Mouse (Mus musculus) CH12.LX (cell line): ENCODE results near the gene Gtpbp6. TPM values are rescaled to one million over a fixed set of nuclear protein-coding genes. Genes with fewer than 3 reads are reported as not detected.

ENCODE experiments used
- DNase-seq: peaks from one replicate; pipeline ENCODE4 v3.0.0-alpha.2; 2013; ENCODE audit errors: extremely low read depth
- H3K27ac ChIP-seq: 2 replicates; pipeline ENCODE4 v1.5.1; 2012; ENCODE audit warnings: low read depth, mild to moderate bottlenecking, control low read depth, moderate library complexity; ENCODE audit not compliant: insufficient read depth
- H3K27me3 ChIP-seq: replicated peaks from 2 replicates; pipeline ENCODE3; 2012; ENCODE audit warnings: inconsistent platforms
- H3K36me3 ChIP-seq, 2 experiments: replicated peaks in 1 of 2; 2 replicates each; pipeline versions ENCODE3 to v1.6.1; 2012; ENCODE audit warnings: inconsistent platforms in 1 of 2, low read length in 1 of 2, mild to moderate bottlenecking in 1 of 2, mixed read lengths in 1 of 2, moderate library complexity in 1 of 2; ENCODE audit not compliant: control insufficient read depth in 1 of 2, insufficient read depth in 1 of 2
- H3K4me1 ChIP-seq, 2 experiments: 2 replicates each; pipeline ENCODE4 v1.6.1; 2012; ENCODE audit warnings: inconsistent platforms in 1 of 2, moderate library complexity in 1 of 2; ENCODE audit not compliant: insufficient read depth in 2 of 2, control insufficient read depth in 1 of 2
- H3K4me2 ChIP-seq: 2 replicates; pipeline ENCODE4 v1.6.1; 2012; ENCODE audit warnings: low read depth, mild to moderate bottlenecking, control low read depth; ENCODE audit not compliant: poor library complexity, insufficient read depth, severe bottlenecking
- H3K4me3 ChIP-seq, 3 experiments: fragments of 150-350 bp in 1 of 3; sonication (generic) in 1 of 3; replicated peaks in 1 of 3; 2 replicates each; pipeline versions ENCODE3 to v1.5.1; 2011 to 2012; ENCODE audit warnings: low read depth in 2 of 3, low read length in 2 of 3, mild to moderate bottlenecking in 2 of 3, moderate library complexity in 2 of 3, control low read depth in 1 of 3, improper control_type of control experiment in 1 of 3, inconsistent platforms in 1 of 3, mixed read lengths in 1 of 3; ENCODE audit not compliant: poor library complexity in 1 of 3
- H3K79me2 ChIP-seq: replicated peaks from 2 replicates; pipeline ENCODE4 v1.6.1; 2012; ENCODE audit warnings: mild to moderate bottlenecking, moderate library complexity; ENCODE audit not compliant: control insufficient read depth, poor library complexity, insufficient read depth, severe bottlenecking; ENCODE audit errors: extremely low read depth
- H3K9ac ChIP-seq: 2 replicates; pipeline ENCODE4 v1.6.1; 2012; ENCODE audit warnings: low read depth, mild to moderate bottlenecking, control low read depth, moderate library complexity; ENCODE audit not compliant: insufficient read depth
- H3K9me3 ChIP-seq: replicated peaks from 2 replicates; pipeline ENCODE3; 2012; ENCODE audit warnings: low read length, inconsistent platforms, mixed read lengths
- CHD2 ChIP-seq: IDR thresholded peaks from 2 replicates; pipeline ENCODE4 v1.6.1; 2011; ENCODE audit warnings: low read length, improper control_type of control experiment
- CTCF ChIP-seq, 2 experiments: IDR thresholded peaks in 1 of 2; conservative IDR thresholded peaks in 1 of 2; 2 replicates each; pipeline ENCODE4 v1.5.1; 2011 to 2012; ENCODE audit warnings: low read depth in 2 of 2, low read length in 2 of 2, improper control_type of control experiment in 1 of 2, inconsistent platforms in 1 of 2, mild to moderate bottlenecking in 1 of 2, moderate library complexity in 1 of 2
- E2F4 ChIP-seq: IDR thresholded peaks from 2 replicates; pipeline ENCODE4 v1.6.1; 2011; ENCODE audit warnings: low read depth, low read length, improper control_type of control experiment; ENCODE audit not compliant: insufficient replicate concordance
- EP300 ChIP-seq: IDR thresholded peaks from 2 replicates; pipeline ENCODE4 v1.6.1; 2011; ENCODE audit warnings: low read length, improper control_type of control experiment
- ETS1 ChIP-seq: conservative IDR thresholded peaks from 2 replicates; pipeline ENCODE4 v1.6.1; 2012; ENCODE audit warnings: low read depth, mild to moderate bottlenecking, inconsistent platforms, low read length, improper control_type of control experiment, moderate library complexity
- GABPA ChIP-seq: IDR thresholded peaks from 2 replicates; pipeline ENCODE4 v1.6.1; 2012; ENCODE audit warnings: low read depth, low read length, improper control_type of control experiment, inconsistent platforms; ENCODE audit not compliant: insufficient replicate concordance
- HCFC1 ChIP-seq: IDR thresholded peaks from 2 replicates; pipeline ENCODE4 v1.6.1; 2012; ENCODE audit warnings: low read depth, mild to moderate bottlenecking, inconsistent platforms, low read length, improper control_type of control experiment
- JUN ChIP-seq: IDR thresholded peaks from 2 replicates; pipeline ENCODE4 v1.6.1; 2011; ENCODE audit warnings: low read depth, mild to moderate bottlenecking, low read length, improper control_type of control experiment, moderate library complexity; ENCODE audit not compliant: insufficient read depth
- JUND ChIP-seq: conservative IDR thresholded peaks from 2 replicates; pipeline ENCODE4 v1.6.1; 2011; ENCODE audit warnings: low read depth, low read length, improper control_type of control experiment
- KAT2A ChIP-seq: IDR thresholded peaks from 2 replicates; pipeline ENCODE4 v1.6.1; 2012; ENCODE audit warnings: low read length, improper control_type of control experiment, inconsistent platforms; ENCODE audit not compliant: insufficient replicate concordance
- MAX ChIP-seq: IDR thresholded peaks from 2 replicates; pipeline ENCODE4 v1.6.1; 2011; ENCODE audit warnings: low read length, improper control_type of control experiment
- MEF2A ChIP-seq: IDR thresholded peaks from 2 replicates; pipeline ENCODE4 v1.6.1; 2014; ENCODE audit warnings: low read depth, mild to moderate bottlenecking, inconsistent platforms, low read length, improper control_type of control experiment, borderline replicate concordance
- MXI1 ChIP-seq: IDR thresholded peaks from 2 replicates; pipeline ENCODE4 v1.6.1; 2011; ENCODE audit warnings: mild to moderate bottlenecking, low read depth, low read length, improper control_type of control experiment
- NELFE ChIP-seq: IDR thresholded peaks from 2 replicates; pipeline ENCODE4 v1.6.1; 2011; ENCODE audit warnings: low read depth, low read length, improper control_type of control experiment
- NRF1 ChIP-seq: IDR thresholded peaks from 2 replicates; pipeline ENCODE4 v1.6.1; 2014; ENCODE audit warnings: low read depth, mild to moderate bottlenecking, inconsistent platforms, low read length, improper control_type of control experiment, moderate library complexity
- PAX5 ChIP-seq: IDR thresholded peaks from 2 replicates; pipeline ENCODE4 v1.6.1; 2012; ENCODE audit warnings: low read length, inconsistent platforms, mixed read lengths
- POLR2A ChIP-seq: IDR thresholded peaks from 2 replicates; pipeline ENCODE4 v1.6.1; 2011; ENCODE audit warnings: low read depth, mild to moderate bottlenecking, improper control_type of control experiment, low read length
- RAD21 ChIP-seq: IDR thresholded peaks from 2 replicates; pipeline ENCODE4 v1.6.1; 2011; ENCODE audit warnings: low read depth, mild to moderate bottlenecking, low read length, improper control_type of control experiment, moderate library complexity
- RCOR1 ChIP-seq: conservative IDR thresholded peaks from 2 replicates; pipeline ENCODE4 v1.6.1; 2012; ENCODE audit warnings: low read depth, mild to moderate bottlenecking, inconsistent platforms, low read length, improper control_type of control experiment
- SIN3A ChIP-seq: IDR thresholded peaks from 2 replicates; pipeline ENCODE4 v1.6.1; 2012; ENCODE audit warnings: low read length, improper control_type of control experiment, inconsistent platforms
- SMC3 ChIP-seq: IDR thresholded peaks from 2 replicates; pipeline ENCODE4 v1.6.1; 2011; ENCODE audit warnings: low read depth, low read length, improper control_type of control experiment
- UBTF ChIP-seq: IDR thresholded peaks from 2 replicates; pipeline ENCODE4 v1.6.1; 2012; ENCODE audit warnings: low read depth, mild to moderate bottlenecking, inconsistent platforms, low read length, improper control_type of control experiment, moderate library complexity
- USF1 ChIP-seq: IDR thresholded peaks from 2 replicates; pipeline ENCODE4 v1.6.1; 2014; ENCODE audit warnings: low read depth, mild to moderate bottlenecking, inconsistent platforms, low read length, improper control_type of control experiment
- USF2 ChIP-seq: conservative IDR thresholded peaks from 2 replicates; pipeline ENCODE4 v1.6.1; 2011; ENCODE audit warnings: low read depth, low read length, improper control_type of control experiment
- ZC3H11A ChIP-seq: IDR thresholded peaks from 2 replicates; pipeline ENCODE4 v1.6.1; 2012; ENCODE audit warnings: low read depth, mild to moderate bottlenecking, inconsistent platforms, low read length, improper control_type of control experiment
- ZKSCAN1 ChIP-seq: IDR thresholded peaks from 2 replicates; pipeline ENCODE4 v1.6.1; 2012; ENCODE audit warnings: low read depth, inconsistent platforms, low read length, improper control_type of control experiment, borderline replicate concordance
- ZNF384 ChIP-seq: IDR thresholded peaks from 2 replicates; pipeline ENCODE4 v1.6.1; 2012; ENCODE audit warnings: low read depth, low read length, improper control_type of control experiment, inconsistent platforms
- dilution Hi-C: fragments of 300-500 bp; cut with MboI; formaldehyde crosslinking; loops from 2 replicates; pipeline ENCODE4 v1.14.3; 2020; ENCODE audit warnings: low sequenced_read_pairs; ENCODE audit not compliant: extremely low pct_unique_long_range_greater_than_20kb, extremely low pct_ligation_motif_present
- in situ Hi-C: fragments of 300-500 bp; cut with MboI; formaldehyde crosslinking; loops from 3 replicates; pipeline ENCODE4 v1.14.3; 2019; ENCODE audit warnings: low sequenced_read_pairs, low pct_ligation_motif_present, low pct_unique_long_range_greater_than_20kb, mixed read lengths
- polyA plus RNA-seq: library from polyadenylated mRNA; unstranded; fragments of >175 nt; gene quantifications from 2 replicates; pipeline ENCODE4 v1.2.1, GENCODE M21; 2012; ENCODE audit warnings: low read depth; ENCODE audit not compliant: insufficient read length
- total RNA-seq, 2 experiments: library from RNA; depleted of rRNA; stranded (reverse); fragments of 300-350 nt in 1 of 2; fragments of >200 nt in 1 of 2; gene quantifications; 2 replicates each; pipeline ENCODE4 v1.2.3; 2012 to 2014

Gtpbp6 gene
- total and polyA plus RNA-seq, 3 experiments = 14.4 to 40.1 (median 27.9) TPM

GRCm38 (mm10) chr5:110143007-110143406 is 35.0 kb upstream of the Gtpbp6 start:
- Histone ChIP-seq H3K4me1 (peaks cover under 1 to 7% of the 10 kb centered on the region in 2 experiments; a peak in 3 of 4 replicates), H3K9me3 (no peaks in the 10 kb centered on the region), H3K9ac (no peak overlapping the region), H3K27ac (no peak overlapping the region), H3K36me3 (peaks cover 60 to 81% of the 10 kb centered on the region in 2 experiments), H3K79me2 (no peaks in the 10 kb centered on the region; the same call in none of the 2 replicates), H3K4me3 (no peak overlapping the region), H3K27me3 (no peaks in the 10 kb centered on the region), H3K4me2 (no peak overlapping the region)
- TF ChIP-seq ETS1 = no peak
- no peak for TF ChIP-seq JUND
- TF ChIP-seq JUN = no peak
- no peak for TF ChIP-seq NRF1
- TF ChIP-seq CTCF (conservative IDR thresholded peaks at IDR 0.05 in 1 of 2, IDR thresholded peaks at IDR 0.05 in 1 of 2; ENCODE audit: low read depth in 2 of 2, low read length in 2 of 2) = peak in 1 of 2 experiments; percentile 54; a peak in 2 of 4 replicates
- TF ChIP-seq ZC3H11A = no peak
- no peak for TF ChIP-seq HCFC1
- no peak for TF ChIP-seq MXI1
- TF ChIP-seq ZNF384 = no peak
- peak; percentile 53 for TF ChIP-seq RAD21
- no peak for TF ChIP-seq POLR2A
- TF ChIP-seq MEF2A = no peak
- no peak for TF ChIP-seq USF2
- TF ChIP-seq PAX5 = no peak
- no peak for TF ChIP-seq ZKSCAN1
- no peak for TF ChIP-seq EP300
- TF ChIP-seq NELFE = no peak
- no peak for TF ChIP-seq E2F4
- TF ChIP-seq CHD2 = no peak
- no peak for TF ChIP-seq KAT2A
- TF ChIP-seq SMC3 = peak; percentile 40
- no peak for TF ChIP-seq MAX
- dilution Hi-C loops (no loop called here), in situ Hi-C loops (no loop called here)
- DNase-seq = peak; percentile 15

DNA sequence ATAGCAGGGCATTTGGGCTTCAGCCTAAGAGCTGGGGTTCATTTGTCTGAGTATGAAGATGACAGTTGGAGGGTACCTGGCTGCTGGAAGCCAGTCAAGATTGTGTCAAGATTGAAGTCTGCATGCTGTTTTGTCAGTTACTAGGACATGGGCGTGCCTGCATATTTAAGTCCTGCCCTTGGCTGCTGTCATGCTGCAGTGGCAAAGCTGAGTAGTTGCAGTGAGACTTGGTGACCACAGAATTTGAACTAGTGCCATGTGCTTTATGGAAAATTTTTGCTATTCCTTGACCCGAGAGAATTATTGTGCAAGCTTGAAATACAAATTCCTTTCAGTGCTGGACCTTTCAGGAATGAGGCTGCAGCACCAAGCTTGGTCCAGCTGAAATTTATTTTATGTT is 34.3 kb upstream of the Gtpbp6 start:
- Histone ChIP-seq H3K9me3 (no peaks in the 10 kb centered on the region), H3K4me2 (no peak overlapping the region), H3K79me2 (no peaks in the 10 kb centered on the region; the same call in none of the 2 replicates), H3K27ac (no peak overlapping the region), H3K27me3 (no peaks in the 10 kb centered on the region), H3K4me3 (no peak overlapping the region)
- no peak for DNase-seq
- in situ Hi-C loops (no loop called here), dilution Hi-C loops (no loop called here)
- TF ChIP-seq USF1 = no peak
- TF ChIP-seq CTCF (conservative IDR thresholded peaks at IDR 0.05 in 1 of 2, IDR thresholded peaks at IDR 0.05 in 1 of 2; ENCODE audit: low read depth in 2 of 2, low read length in 2 of 2) = no peak
- no peak for TF ChIP-seq KAT2A
- TF ChIP-seq SIN3A = no peak
- no peak for TF ChIP-seq ZNF384
- no peak for TF ChIP-seq RCOR1
- TF ChIP-seq GABPA = no peak
- TF ChIP-seq UBTF = no peak
- no peak for TF ChIP-seq MEF2A
- TF ChIP-seq MXI1 = no peak
- TF ChIP-seq NELFE = no peak
- TF ChIP-seq, all 38 proteins: peak for 0
- Histone ChIP-seq H3K36me3 (peaks cover 55 to 80% of the 10 kb centered on the region in 2 experiments), H3K4me1 (peaks cover 5 to 13% of the 10 kb centered on the region in 2 experiments), H3K9ac (no peak overlapping the region)
